Mouse (Mus musculus): ENCODE results near the gene Zfr. TPM values are rescaled to one million over a fixed set of nuclear protein-coding genes. Genes with fewer than 3 reads are reported as not detected.
A peak's percentile ranks its signal among the peaks of the same experiment; 100 is the strongest.

Zfr gene
- polyA plus RNA-seq (2015; fragmentation: Nextera tagmentation; extraction: Ambion mirVana), result 87.7 and 89.4 TPM in 2 replicates

DNA sequence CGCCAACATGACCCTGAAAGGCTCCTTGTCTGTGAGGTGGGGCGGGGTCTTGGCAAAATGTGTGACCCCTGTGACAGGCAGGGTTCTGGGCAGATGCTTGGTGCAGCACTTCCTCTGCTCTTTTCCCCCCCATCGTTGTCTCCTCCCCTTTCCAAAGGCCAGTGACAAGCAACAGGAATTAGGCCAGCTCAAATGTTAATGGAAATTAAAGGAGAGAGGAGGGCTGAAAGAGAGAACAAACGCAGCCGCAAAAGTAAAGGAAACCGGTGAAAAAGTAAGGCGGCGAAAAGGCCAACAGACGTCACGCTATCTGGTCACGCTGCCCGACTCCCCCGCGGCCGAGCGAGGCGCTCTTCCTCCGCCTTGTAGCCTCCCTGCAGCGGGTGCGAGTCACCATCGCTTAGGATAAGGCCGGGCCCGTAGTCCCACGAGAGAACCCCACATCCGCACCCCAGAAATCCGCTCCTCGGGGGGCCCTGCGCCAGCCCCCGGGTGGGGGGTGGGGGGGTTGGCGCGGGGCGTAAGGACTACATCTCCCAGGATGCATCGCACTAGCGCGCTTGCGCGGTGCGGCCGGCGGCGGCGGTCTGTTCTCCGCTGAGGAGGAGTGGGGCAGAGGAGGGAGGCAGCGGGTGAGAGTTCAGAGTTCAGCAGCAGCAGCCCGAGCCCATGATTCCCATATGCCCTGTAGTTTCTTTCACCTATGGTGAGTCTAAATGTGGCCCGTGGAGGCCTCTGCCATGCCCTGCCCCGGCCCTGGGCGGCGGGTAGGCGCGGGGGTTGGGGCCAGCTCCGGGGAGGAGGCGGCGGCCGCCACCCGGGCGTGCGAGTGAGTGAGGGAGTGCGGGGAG is at the start of gene Zfr:
TSS of gene Zfr (plus strand) at position 590 of the 851 bp plus-strand sequence.
- peak within 1 kb of the TSS; percentile 96 for H3K4me3 ChIP-seq

GRCm38 (mm10) chr15:12067971-12068370 is 49.7 kb upstream of the Zfr start:
- no peak overlapping the region for H3K9ac ChIP-seq
- peak overlapping the region; percentile 83 for H3K27ac ChIP-seq (replicated peaks)
- no peak overlapping the region for H3K4me3 ChIP-seq
- H3K4me1 ChIP-seq, result peaks cover 33% of the 10 kb centered on the region
- no peaks in the 10 kb centered on the region for H3K36me3 ChIP-seq
- 35% methylated on average over 2 of the region's 2 CpGs for WGBS
- H3K9me3 ChIP-seq, result peaks cover 6% of the 10 kb centered on the region
- ATAC-seq (ENCODE audit: extremely low read depth, insufficient number of reproducible peaks, low FRiP score, low TSS enrichment), result no peak
- H3K4me2 ChIP-seq, result no peak overlapping the region
- no peaks in the 10 kb centered on the region for H3K27me3 ChIP-seq (replicated peaks)

More for the DNA sequence above, at the start of gene Zfr:
- peak; percentile 83 for ATAC-seq (ENCODE audit: extremely low read depth, insufficient number of reproducible peaks, low FRiP score, low TSS enrichment)
- peaks cover 53% of the 10 kb centered on the region for H3K4me1 ChIP-seq
- no peaks in the 10 kb centered on the region for H3K27me3 ChIP-seq (replicated peaks)
- H3K36me3 ChIP-seq, result peaks cover 13% of the 10 kb centered on the region
- H3K4me2 ChIP-seq, result peak within 1 kb of the TSS; percentile 92
- WGBS, result under 1% methylated on average over 48 of the region's 59 CpGs
- no peaks in the 10 kb centered on the region for H3K9me3 ChIP-seq
- H3K27ac ChIP-seq (replicated peaks), result peak within 1 kb of the TSS; percentile 98
- H3K9ac ChIP-seq, result peak within 1 kb of the TSS; percentile 100

- WGBS, result 48% methylated on average over 9 of the region's 9 CpGs
- Histone ChIP-seq H3K27me3 (replicated peaks) (no peaks in the 10 kb centered on the region), H3K4me2 (0 out of 2 replicates have a peak overlapping the region, but pooled peaks have one; percentile 16), H3K36me3 (no peaks in the 10 kb centered on the region), H3K4me3 (no peak overlapping the region), H3K9me3 (peaks cover 6% of the 10 kb centered on the region), H3K4me1 (peaks cover 33% of the 10 kb centered on the region), H3K27ac (replicated peaks) (peak overlapping the region; percentile 83), H3K9ac (no peak overlapping the region)
- ATAC-seq (ENCODE audit: extremely low read depth, insufficient number of reproducible peaks, low FRiP score, low TSS enrichment), result no peak
Measured at GRCm38 (mm10) chr15:12068395-12069218, 49.0 kb upstream of the Zfr start.

DNA sequence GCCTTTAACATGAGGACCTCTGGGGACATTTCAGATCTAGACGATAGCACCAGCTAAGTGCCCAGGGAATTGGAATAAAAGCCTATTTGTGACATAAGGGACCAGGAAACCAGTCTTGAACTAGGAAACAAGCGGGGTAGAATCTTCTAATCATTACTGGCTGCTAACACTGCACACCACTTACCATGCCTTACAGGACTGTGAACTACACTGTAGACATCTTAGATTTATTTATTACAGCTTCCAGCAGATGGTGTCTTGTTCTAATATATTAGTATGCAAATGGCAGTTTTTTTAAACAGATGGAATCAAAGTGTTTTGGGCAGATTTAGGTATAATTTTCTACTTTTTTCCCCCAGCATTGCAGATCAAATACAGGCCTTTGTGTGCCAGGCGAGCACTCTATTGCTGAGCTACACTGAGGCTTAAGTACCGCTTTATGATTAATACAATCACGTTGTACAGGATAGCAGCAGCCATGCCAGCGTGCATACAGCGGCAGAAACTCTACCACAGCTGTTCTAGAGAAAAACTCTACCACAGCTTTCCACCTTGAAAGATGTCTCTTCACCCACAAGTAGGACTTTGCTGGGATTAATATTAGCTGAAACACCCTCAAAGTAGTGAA is 44.8 kb upstream of the Zfr start:
- WGBS, result 72% methylated on average over 7 of the region's 7 CpGs
- no peaks in the 10 kb centered on the region for H3K36me3 ChIP-seq
- H3K27me3 ChIP-seq (replicated peaks), result no peaks in the 10 kb centered on the region
- H3K4me2 ChIP-seq, result no peak overlapping the region
- no peak overlapping the region for H3K27ac ChIP-seq (replicated peaks)
- no peak overlapping the region for H3K4me3 ChIP-seq
- peaks cover 12% of the 10 kb centered on the region for H3K4me1 ChIP-seq
- no peak overlapping the region for H3K9ac ChIP-seq
- ATAC-seq (ENCODE audit: extremely low read depth, insufficient number of reproducible peaks, low FRiP score, low TSS enrichment), result no peak
- H3K9me3 ChIP-seq, result peaks cover 6% of the 10 kb centered on the region

- no peak overlapping the region for H3K4me2 ChIP-seq
- 82% methylated on average over 6 of the region's 6 CpGs for WGBS
- no peak overlapping the region for H3K9ac ChIP-seq
- no peak overlapping the region for H3K4me3 ChIP-seq
- H3K36me3 ChIP-seq, result no peaks in the 10 kb centered on the region
- H3K27me3 ChIP-seq (replicated peaks), result no peaks in the 10 kb centered on the region
- H3K4me1 ChIP-seq, result no peaks in the 10 kb centered on the region
- peaks cover 6% of the 10 kb centered on the region for H3K9me3 ChIP-seq
- no peak for ATAC-seq (ENCODE audit: extremely low read depth, insufficient number of reproducible peaks, low FRiP score, low TSS enrichment)
- H3K27ac ChIP-seq (replicated peaks), result no peak overlapping the region
Measured at GRCm38 (mm10) chr15:12074426-12074825, 43.2 kb upstream of the Zfr start.

- Histone ChIP-seq H3K4me2 (no peak overlapping the region), H3K4me3 (no peak overlapping the region), H3K4me1 (peaks cover 5% of the 10 kb centered on the region; the same call in 1 of the 2 replicates), H3K27me3 (replicated peaks) (no peaks in the 10 kb centered on the region), H3K27ac (replicated peaks) (no peak overlapping the region), H3K36me3 (no peaks in the 10 kb centered on the region), H3K9me3 (no peaks in the 10 kb centered on the region), H3K9ac (no peak overlapping the region)
- WGBS, result 80% methylated on average over 13 of the region's 13 CpGs
- no peak for ATAC-seq (ENCODE audit: extremely low read depth, insufficient number of reproducible peaks, low FRiP score, low TSS enrichment)
Measured at GRCm38 (mm10) chr15:12082344-12082743, 35.3 kb upstream of the Zfr start.

- Histone ChIP-seq H3K9me3 (no peaks in the 10 kb centered on the region), H3K9ac (no peak overlapping the region), H3K36me3 (no peaks in the 10 kb centered on the region), H3K27me3 (replicated peaks) (no peaks in the 10 kb centered on the region), H3K4me1 (peaks cover 5% of the 10 kb centered on the region; the same call in 1 of the 2 replicates), H3K4me3 (no peak overlapping the region), H3K27ac (replicated peaks) (0 out of 2 replicates have a peak overlapping the region, but pooled peaks have one; percentile 15), H3K4me2 (no peak overlapping the region)
- WGBS, result 50% methylated on average over 6 of the region's 6 CpGs
- no peak for ATAC-seq (ENCODE audit: extremely low read depth, insufficient number of reproducible peaks, low FRiP score, low TSS enrichment)
Measured at GRCm38 (mm10) chr15:12084164-12084563, 33.5 kb upstream of the Zfr start.

DNA sequence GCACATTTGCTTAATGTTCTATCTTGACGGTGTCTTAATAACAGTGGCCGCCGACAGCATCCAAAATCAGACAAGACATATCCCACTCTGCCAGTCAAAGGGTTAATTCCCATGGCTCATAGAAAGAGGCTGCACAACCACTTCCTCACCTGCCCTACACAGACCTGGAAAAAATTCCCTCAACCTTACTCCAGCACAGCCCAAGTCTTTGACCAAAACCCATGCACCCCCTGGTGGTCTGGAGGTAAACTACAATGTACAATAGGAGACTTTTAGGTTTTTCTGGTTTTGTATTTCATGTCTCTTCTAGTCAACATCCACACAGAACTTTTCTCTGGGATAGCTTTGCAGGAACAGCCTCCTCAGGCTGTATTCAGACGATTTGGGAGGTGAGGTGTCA is 32.8 kb upstream of the Zfr start:
- no peak overlapping the region for H3K4me3 ChIP-seq
- H3K4me1 ChIP-seq, result peaks cover 5% of the 10 kb centered on the region; the same call in 1 of the 2 replicates
- ATAC-seq (ENCODE audit: extremely low read depth, insufficient number of reproducible peaks, low FRiP score, low TSS enrichment), result no peak
- H3K27me3 ChIP-seq (replicated peaks), result no peaks in the 10 kb centered on the region
- H3K4me2 ChIP-seq, result no peak overlapping the region
- H3K27ac ChIP-seq (replicated peaks), result no peak overlapping the region
- no peaks in the 10 kb centered on the region for H3K9me3 ChIP-seq
- WGBS, result 70% methylated on average over 4 of the region's 4 CpGs
- H3K36me3 ChIP-seq, result no peaks in the 10 kb centered on the region
- H3K9ac ChIP-seq, result no peak overlapping the region

- Histone ChIP-seq H3K9me3 (no peaks in the 10 kb centered on the region), H3K27ac (replicated peaks) (no peak overlapping the region), H3K36me3 (no peaks in the 10 kb centered on the region), H3K4me1 (peaks cover 5% of the 10 kb centered on the region; the same call in 1 of the 2 replicates), H3K4me2 (no peak overlapping the region), H3K27me3 (replicated peaks) (no peaks in the 10 kb centered on the region), H3K4me3 (no peak overlapping the region), H3K9ac (no peak overlapping the region)
- WGBS, result 52% methylated on average over 5 of the region's 5 CpGs
- no peak for ATAC-seq (ENCODE audit: extremely low read depth, insufficient number of reproducible peaks, low FRiP score, low TSS enrichment)
Measured at GRCm38 (mm10) chr15:12087634-12088033, 30.0 kb upstream of the Zfr start.

GRCm38 (mm10) chr15:12088091-12088490 is 29.5 kb upstream of the Zfr start:
- H3K27ac ChIP-seq (replicated peaks), result no peak overlapping the region
- ATAC-seq (ENCODE audit: extremely low read depth, insufficient number of reproducible peaks, low FRiP score, low TSS enrichment), result no peak
- H3K9me3 ChIP-seq, result no peaks in the 10 kb centered on the region
- peaks cover 5% of the 10 kb centered on the region; the same call in 1 of the 2 replicates for H3K4me1 ChIP-seq
- no peaks in the 10 kb centered on the region for H3K27me3 ChIP-seq (replicated peaks)
- no peak overlapping the region for H3K9ac ChIP-seq
- H3K4me3 ChIP-seq, result no peak overlapping the region
- H3K4me2 ChIP-seq, result no peak overlapping the region
- H3K36me3 ChIP-seq, result no peaks in the 10 kb centered on the region
- WGBS, result 71% methylated on average over 10 of the region's 10 CpGs

DNA sequence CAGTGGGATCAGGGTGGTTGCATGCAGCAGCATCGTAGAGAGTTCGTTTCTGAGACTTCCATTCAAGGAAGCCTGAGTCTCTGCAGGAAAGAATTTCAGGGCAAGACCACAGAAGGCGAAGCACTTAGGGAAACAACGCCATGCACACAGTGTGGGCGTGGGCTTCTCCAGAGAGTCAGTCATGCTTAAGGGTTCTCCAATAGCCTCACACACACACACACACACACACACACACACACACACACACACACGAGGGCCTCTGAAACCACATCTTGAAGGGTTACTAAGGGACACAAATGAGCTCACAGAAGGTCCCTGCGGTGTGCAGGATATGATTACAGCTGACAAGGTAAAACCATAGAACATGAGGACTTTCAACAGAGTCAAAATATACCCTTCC is 27.5 kb upstream of the Zfr start:
- no peak overlapping the region for H3K9ac ChIP-seq
- H3K4me3 ChIP-seq, result no peak overlapping the region
- no peaks in the 10 kb centered on the region for H3K27me3 ChIP-seq (replicated peaks)
- H3K4me1 ChIP-seq, result no peaks in the 10 kb centered on the region
- WGBS, result 71% methylated on average over 7 of the region's 7 CpGs
- no peak for ATAC-seq (ENCODE audit: extremely low read depth, insufficient number of reproducible peaks, low FRiP score, low TSS enrichment)
- peaks cover 3% of the 10 kb centered on the region; the same call in 1 of the 2 replicates for H3K9me3 ChIP-seq
- no peak overlapping the region for H3K4me2 ChIP-seq
- H3K36me3 ChIP-seq, result no peaks in the 10 kb centered on the region
- no peak overlapping the region for H3K27ac ChIP-seq (replicated peaks)

All from heart, embryonic 13.5 days (tissue).